ENCODE assay signal across 21 mouse cellular contexts in the genomic region with DNA sequence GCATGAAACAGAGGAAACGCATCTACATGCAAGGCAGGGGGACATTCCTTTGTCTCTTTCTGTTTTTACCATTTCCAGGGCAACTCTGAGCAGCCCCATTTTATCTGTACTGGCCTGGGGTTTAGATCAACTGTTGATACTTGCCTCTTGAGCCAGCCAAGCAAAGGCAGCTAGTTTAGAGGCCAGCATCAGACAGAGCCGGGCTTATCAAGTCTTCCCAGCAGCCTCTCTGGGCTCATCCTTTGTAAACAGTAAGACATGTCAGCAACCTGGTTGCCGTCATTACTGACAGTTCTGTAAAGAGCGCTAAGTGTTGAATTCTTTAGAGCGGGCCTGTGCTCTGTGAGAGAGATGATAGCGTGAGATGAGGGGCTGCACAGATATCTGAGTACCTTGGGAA.
A peak's percentile ranks its signal among the peaks of the same experiment; 100 is the strongest.
DNase-seq lines count a peak whose midpoint lies in the region; ATAC-seq and TF ChIP-seq lines count a peak whose summit lies in the region.
"Had no signal": no experiment of that assay in that cellular context is flagged by ENCODE, and none has a peak within 500 bp of the region (broad histone marks: within the 10 kb centered on the region; RNA-seq: fewer than 3 reads in every experiment).

No protein-coding gene starts in this region.

- 47% methylated on average over 6 of the region's 6 CpGs for WGBS in stomach, embryonic 15.5 days
- 53% methylated on average over 6 of the region's 6 CpGs for WGBS in stomach, postnatal 0 days
- 12% methylated on average over 6 of the region's 6 CpGs for WGBS in liver, embryonic 14.5 days (ENCODE audit: insufficient replicate concordance)

- H3K27ac ChIP-seq in stomach, embryonic 15.5 days: no peak overlapping the region
- no peak overlapping the region for H3K27ac ChIP-seq in stomach, postnatal 0 days (replicated peaks)
- peak overlapping the region; percentile 78 for H3K27ac ChIP-seq in liver, embryonic 14.5 days
- H3K27ac ChIP-seq: embryonic facial prominence, embryonic 15.5 days; hindbrain, embryonic 12.5 days; kidney, postnatal 0 days; limb, embryonic 13.5 days had no signal

- no peaks in the 10 kb centered on the region for H3K36me3 ChIP-seq in stomach, embryonic 15.5 days
- H3K36me3 ChIP-seq in stomach, postnatal 0 days (ENCODE audit: control insufficient read depth, insufficient read depth, low read length): no peaks in the 10 kb centered on the region
- H3K36me3 ChIP-seq in liver, embryonic 14.5 days (replicated peaks; ENCODE audit: control insufficient read depth, insufficient read depth, low read depth): no peaks in the 10 kb centered on the region
- H3K36me3 ChIP-seq: embryonic facial prominence, embryonic 15.5 days; hindbrain, embryonic 12.5 days; limb, embryonic 13.5 days had no signal

- ATAC-seq in stomach, embryonic 15.5 days (ENCODE audit: insufficient read depth, low FRiP score, low read depth): peak; percentile 73; the same call in 1 of the 2 replicates
- ATAC-seq in stomach, postnatal 0 days (ENCODE audit: low FRiP score, low TSS enrichment): no peak
- peak; percentile 94 for ATAC-seq in liver, embryonic 14.5 days (ENCODE audit: insufficient read depth)
- ATAC-seq: activated CD4-positive, CD25-positive, alpha-beta regulatory T cell, adult 4 months; forebrain, embryonic 14.5 days; inflammation-experienced regulatory T-cells, adult 6 months; lung, postnatal 0 days; Patski had no signal

- no peaks in the 10 kb centered on the region for H3K27me3 ChIP-seq in stomach, embryonic 15.5 days (replicated peaks)
- H3K27me3 ChIP-seq in stomach, postnatal 0 days (ENCODE audit: control insufficient read depth, insufficient read depth, low read length): no peaks in the 10 kb centered on the region
- no peaks in the 10 kb centered on the region for H3K27me3 ChIP-seq in liver, embryonic 14.5 days (ENCODE audit: control insufficient read depth, insufficient read depth, low read length)
- H3K27me3 ChIP-seq: embryonic facial prominence, embryonic 15.5 days; hindbrain, embryonic 12.5 days; Patski had no signal

- intact Hi-C loops in heart, postnatal 10 days (cut with DNase I): no loop called here

- H3K9ac ChIP-seq in stomach, embryonic 15.5 days: no peak overlapping the region
- no peak overlapping the region for H3K9ac ChIP-seq in stomach, postnatal 0 days (ENCODE audit: low read length)
- peak overlapping the region; percentile 54 for H3K9ac ChIP-seq in liver, embryonic 14.5 days (replicated peaks)
- H3K9ac ChIP-seq: embryonic facial prominence, embryonic 15.5 days; hindbrain, embryonic 12.5 days; limb, embryonic 13.5 days had no signal

- H3K4me3 ChIP-seq in stomach, embryonic 15.5 days (replicated peaks): no peak overlapping the region
- H3K4me3 ChIP-seq in stomach, postnatal 0 days (ENCODE audit: low read depth, low read length): no peak overlapping the region
- no peak overlapping the region for H3K4me3 ChIP-seq in liver, embryonic 14.5 days (ENCODE audit: insufficient read depth in 1 of 2, low read depth in 2 of 2, low read length in 2 of 2)
- H3K4me3 ChIP-seq: embryonic facial prominence, embryonic 15.5 days; hindbrain, embryonic 12.5 days; limb, embryonic 13.5 days had no signal

- H3K4me1 ChIP-seq in stomach, embryonic 15.5 days: peaks cover 11% of the 10 kb centered on the region
- no peaks in the 10 kb centered on the region for H3K4me1 ChIP-seq in stomach, postnatal 0 days (replicated peaks; ENCODE audit: control insufficient read depth, insufficient read depth)
- peaks cover 28 to 37% of the 10 kb centered on the region in 2 experiments for H3K4me1 ChIP-seq in liver, embryonic 14.5 days (replicated peaks; ENCODE audit: control insufficient read depth in 2 of 2, insufficient read depth in 2 of 2, low read length in 1 of 2)
- H3K4me1 ChIP-seq: hindbrain, embryonic 12.5 days had no signal

- H3K4me2 ChIP-seq in stomach, embryonic 15.5 days: no peak overlapping the region
- H3K4me2 ChIP-seq in stomach, postnatal 0 days (replicated peaks; ENCODE audit: low read depth): no peak overlapping the region
- peak overlapping the region; percentile 52 for H3K4me2 ChIP-seq in liver, embryonic 14.5 days (ENCODE audit: low read depth)
- H3K4me2 ChIP-seq: embryonic facial prominence, embryonic 15.5 days; hindbrain, embryonic 12.5 days; limb, embryonic 13.5 days had no signal

- TF ChIP-seq CTCF in stomach, postnatal 0 days (IDR thresholded peaks at IDR 0.05; ENCODE audit: low read depth): no peak
- no peak for TF ChIP-seq CTCF in liver, embryonic 14.5 days (IDR thresholded peaks at IDR 0.05; ENCODE audit: low read depth)

- no peaks in the 10 kb centered on the region for H3K9me3 ChIP-seq in stomach, embryonic 15.5 days
- no peaks in the 10 kb centered on the region for H3K9me3 ChIP-seq in stomach, postnatal 0 days (ENCODE audit: control insufficient read depth, low read length)
- H3K9me3 ChIP-seq in liver, embryonic 14.5 days (ENCODE audit: control insufficient read depth, low read length): no peaks in the 10 kb centered on the region
- H3K9me3 ChIP-seq: embryonic facial prominence, embryonic 15.5 days; hindbrain, embryonic 12.5 days; limb, embryonic 13.5 days had no signal

- no peak for TF ChIP-seq EP300 in stomach, postnatal 0 days (optimal IDR thresholded peaks at IDR 0.05)
- peak; percentile 81 for TF ChIP-seq EP300 in liver, embryonic 14.5 days (IDR thresholded peaks at IDR 0.05; ENCODE audit: low read depth)

- peak; percentile 70 for DNase-seq in heart, adult 11 months
- DNase-seq in heart, postnatal 10 days: no peak
- DNase-seq in stomach, postnatal 0 days (ENCODE audit: low spot score): no peak
- DNase-seq in liver, embryonic 14.5 days (ENCODE audit: low read depth in 3 of 3, low spot score in 3 of 3): peak; percentile 55 to 61 (median 58)
- no peak for DNase-seq in cerebellum, postnatal 25 days
- DNase-seq in frontal cortex, postnatal 25 days (ENCODE audit: low spot score in 2 of 2): no peak
- no peak for DNase-seq in layer of hippocampus, postnatal 36 days
- DNase-seq: adrenal gland, postnatal 25 days; cerebellum, adult 8-10 months; right cerebral cortex, postnatal 25 days; thymus, postnatal 36 days had no signal

Comparison
In these comparisons a context has a peak if more than half of its experiments do, and no peak if none do; other contexts are left out.
1. DNase-seq: peak in heart, adult 11 months (single experiment) and liver, embryonic 14.5 days (3 of 3); none in heart, postnatal 10 days (0 of 2), stomach, postnatal 0 days (single experiment), cerebellum, postnatal 25 days (0 of 2), frontal cortex, postnatal 25 days (0 of 2) and layer of hippocampus, postnatal 36 days (0 of 2).